Mouse (Mus musculus) CD4-positive, CD25-positive, alpha-beta regulatory T cell, adult 2 months (primary cell): ENCODE results near the gene Map3k5.

Experiments used
- DNase-seq: peaks from one replicate; pipeline ENCODE4 v3.0.0-alpha.2; 2012; ENCODE audit warnings: low read depth, low spot score

Map3k5 gene

DNA sequence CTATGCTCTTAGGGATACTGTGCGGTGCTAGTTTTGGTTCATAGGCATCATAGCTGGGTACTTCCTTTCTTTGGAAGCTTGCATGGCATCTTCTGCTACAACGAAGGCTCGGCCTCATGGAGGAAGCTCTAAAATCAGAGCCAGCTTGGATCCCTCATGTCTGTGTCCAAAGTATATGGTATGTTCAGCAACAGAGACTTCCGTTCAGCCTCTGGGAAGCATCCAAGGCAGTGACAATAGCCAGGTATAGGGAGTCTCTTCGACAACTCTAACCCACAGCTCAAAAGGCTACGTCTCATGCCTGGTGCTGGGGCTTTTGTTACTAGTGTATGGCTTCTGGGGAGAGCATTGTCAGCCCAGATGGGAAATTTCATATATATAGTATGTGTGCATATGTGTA is 167.2 kb downstream of the Map3k5 start:
- no peak for DNase-seq

DNA sequence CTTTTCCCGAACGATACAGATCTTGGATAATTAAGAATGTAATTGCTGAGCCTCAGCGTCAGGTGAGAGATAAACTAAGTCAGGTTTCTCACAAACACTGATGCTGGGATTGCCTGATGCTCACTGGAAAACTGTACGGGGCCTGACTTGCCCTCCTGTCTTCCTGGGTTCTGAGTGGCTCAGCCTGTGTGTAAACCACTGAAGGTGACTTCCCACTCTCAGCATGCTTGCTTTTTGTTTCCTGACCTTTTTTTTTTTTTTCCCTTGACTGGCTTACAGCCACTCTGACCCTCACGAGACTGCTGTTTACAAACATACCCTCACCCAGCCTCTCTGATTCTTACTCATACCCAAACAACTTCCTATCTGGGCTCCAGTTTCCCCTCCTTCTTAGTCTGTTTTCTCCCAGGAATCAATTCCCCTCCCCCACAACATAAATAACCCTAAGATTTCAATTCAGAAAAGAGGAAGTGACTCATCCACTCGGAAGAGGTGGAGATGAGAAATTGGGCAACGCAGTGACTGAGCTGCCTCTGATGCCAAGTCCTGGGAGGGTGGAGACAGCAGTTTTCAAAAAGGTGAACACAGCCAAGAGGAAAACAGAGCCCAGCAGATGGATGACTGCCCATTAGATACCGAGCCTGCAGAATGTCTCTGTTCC is 170.1 kb downstream of the Map3k5 start:
- peak; percentile 23 for DNase-seq

DNA sequence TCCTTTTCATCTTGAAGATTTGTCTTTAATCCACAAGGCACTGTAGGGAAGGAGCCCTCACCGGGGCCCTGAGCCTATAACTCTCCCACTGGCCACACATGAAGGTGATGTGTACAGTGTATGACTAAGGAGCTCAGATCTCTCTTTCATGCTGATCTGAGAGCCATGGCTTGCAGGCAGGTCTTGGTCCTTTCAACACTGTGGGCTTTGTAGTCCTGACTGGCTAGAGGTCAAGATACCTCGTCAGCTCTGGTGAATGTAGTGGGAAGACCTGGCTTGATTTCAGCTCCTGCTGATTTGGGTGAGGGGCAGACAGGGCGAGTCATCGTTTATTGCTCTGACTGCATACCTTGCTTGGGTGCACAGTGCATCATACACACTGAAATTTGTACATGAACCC is 171.3 kb downstream of the Map3k5 start:
- no peak for DNase-seq

DNA sequence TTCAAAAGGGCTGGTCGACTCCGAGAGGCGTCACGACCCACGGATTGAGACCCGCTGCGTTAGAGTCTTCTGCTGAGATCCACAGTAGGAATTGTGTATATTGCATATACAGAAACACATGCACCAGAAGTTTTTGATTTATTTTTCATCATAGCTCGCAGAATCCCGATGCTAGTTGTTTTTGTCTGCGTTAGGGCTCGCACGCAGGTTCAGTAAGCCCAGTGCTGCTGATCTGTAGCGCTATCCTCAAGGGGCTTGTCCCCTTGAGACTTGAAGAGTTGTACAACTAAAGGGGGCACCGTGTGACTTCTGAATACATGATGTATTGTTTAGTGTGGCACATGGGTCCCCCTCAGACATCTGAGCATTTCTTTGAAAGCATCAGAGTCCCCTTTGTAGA is 172.8 kb downstream of the Map3k5 start:
- DNase-seq = no peak

DNA sequence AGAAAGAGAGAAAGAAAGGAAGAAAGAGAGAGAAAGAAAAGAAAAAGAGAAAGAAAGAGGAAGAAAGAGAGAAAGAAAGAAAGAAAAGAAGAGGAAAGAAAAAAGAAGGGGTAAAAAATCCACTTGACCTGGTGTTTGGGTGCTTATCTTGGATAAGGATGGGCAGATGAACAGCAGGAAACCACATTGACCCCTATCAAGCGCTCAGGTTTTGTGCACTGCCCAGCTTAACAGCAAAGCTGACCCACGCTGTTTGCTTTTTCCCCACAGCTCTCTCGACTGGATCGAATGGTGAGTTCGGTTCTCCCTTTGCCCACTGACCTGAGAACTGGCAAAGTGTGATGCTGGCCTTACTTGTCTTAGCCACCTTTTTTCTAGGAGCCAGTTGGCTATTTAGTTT is 177.2 kb downstream of the Map3k5 start:
- DNase-seq = no peak

DNA sequence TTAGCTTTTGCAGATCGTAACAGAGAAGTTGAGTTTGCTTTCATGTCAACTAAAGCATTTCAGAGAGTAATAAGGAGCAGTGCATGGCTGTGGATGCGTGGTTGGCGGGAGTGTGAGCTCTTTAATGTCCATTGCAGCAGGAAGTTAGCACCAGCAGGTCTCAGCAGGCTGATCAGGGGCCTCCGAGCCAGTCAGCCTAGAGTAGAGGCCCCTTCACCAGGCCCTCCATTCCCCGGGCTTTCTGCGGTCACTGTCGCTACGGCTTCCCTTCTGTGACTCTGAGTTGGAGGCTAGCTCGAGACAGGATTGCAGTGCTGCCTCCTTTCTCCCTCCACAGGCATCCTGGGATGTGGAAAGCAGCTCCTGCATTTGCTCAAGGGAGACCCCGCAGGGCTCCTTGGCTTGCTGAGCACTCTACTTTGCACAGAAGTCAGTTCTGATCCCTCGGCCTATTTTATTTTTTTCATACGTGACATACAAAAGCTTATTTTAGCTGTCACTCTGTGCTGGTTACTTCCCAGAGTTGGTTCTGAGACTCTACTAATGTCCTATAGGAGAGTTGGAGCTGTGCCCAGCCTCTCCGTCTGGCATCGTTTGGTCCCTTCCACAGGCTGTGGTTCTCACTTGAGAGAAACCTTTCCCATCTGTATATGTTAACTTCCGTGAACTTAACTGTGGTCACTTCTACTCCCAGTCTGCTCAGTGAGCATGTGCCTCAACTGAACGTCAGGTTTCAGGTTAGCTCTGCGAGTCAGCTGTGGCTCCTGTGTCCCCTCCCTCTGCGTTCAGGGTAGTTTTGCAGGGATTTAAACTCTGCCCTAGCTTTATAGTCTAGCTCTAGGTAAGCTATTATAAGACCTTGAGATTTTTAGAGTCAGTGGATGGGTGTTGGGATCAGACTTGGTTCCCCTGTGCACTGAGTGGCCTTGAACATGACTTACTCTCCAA is 178.0 kb downstream of the Map3k5 start:
- DNase-seq = no peak

DNA sequence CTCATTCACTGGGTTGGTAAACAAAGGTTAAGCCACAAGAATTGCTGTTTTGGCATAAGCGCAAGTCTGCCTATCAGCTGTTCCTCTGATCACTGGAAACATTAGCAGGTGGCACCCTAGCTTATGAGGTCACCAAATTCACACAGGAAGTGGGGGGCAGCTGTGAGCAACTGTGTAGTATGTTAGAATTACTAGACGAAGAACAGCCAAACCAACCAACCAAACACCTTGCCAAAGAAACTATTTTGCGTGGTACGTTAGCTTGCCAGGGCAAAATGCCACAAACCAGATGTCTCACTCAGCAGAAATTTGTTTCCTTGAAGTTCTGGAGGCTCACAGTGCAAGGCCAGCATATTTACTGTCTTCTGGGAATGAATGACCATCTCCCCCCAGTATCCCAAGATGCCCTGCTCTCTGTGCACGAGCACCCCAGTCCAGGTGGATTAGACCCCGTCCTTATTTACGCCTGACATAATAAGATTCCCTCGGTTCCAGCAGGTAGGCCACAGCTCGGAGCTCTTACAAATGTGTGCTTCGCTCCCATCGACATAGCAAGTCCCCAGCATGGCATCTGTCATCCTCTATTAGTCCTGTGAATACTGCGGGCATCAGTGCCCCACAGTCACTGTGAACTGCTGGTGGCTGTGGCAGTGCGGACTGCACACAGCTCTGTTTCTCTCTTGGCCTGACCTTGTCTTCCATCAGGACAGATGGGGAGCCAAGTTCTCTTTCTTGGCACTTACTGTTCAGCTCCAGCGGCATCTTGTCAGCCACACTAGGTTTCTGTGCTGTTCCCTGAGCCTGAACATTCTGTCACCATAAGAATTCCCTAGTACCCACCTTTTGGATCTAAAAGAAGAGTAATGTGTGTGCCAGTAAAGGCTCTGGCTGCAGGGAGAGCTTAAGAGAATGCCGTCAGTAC is 185.5 kb downstream of the Map3k5 start:
- DNase-seq = peak; percentile 55

DNA sequence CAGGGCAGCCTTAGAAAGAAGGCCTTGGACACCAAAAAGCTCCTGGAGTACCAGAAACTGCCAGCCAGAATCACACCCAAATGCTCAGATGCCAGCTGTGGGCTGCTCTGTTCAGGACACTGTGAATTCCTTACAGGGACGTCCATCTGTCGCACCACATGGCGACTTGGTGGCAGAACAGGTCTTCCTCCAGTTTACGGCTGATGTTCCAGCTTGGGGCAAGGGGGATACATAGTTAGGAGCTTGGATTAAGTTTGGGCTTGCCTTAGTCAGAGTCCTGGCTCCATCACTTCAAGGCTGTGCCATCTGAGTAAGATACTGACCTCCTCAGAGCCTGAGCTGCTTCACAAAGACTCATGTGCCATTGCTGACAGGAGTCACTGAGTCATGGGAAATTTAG is 187.7 kb downstream of the Map3k5 start:
- no peak for DNase-seq

DNA sequence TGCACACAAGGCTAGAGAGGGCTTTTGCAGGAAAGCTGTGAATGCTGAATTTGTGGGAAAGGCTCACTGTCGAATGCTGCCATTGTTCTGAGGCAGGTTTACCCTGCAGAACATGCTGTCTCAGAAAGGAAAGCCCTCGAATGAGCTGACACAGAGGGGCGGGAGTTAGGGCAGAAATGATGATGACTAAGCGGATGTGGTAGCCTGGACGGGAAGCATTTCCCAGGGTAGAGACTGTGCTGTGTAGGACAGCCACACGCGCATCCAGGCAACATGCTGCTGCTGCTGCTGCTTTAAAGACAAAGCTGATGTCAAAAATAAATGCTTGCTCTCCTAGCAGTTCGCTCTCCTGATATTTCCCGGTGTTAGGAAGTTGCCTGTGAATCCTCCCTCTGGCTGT is 189.1 kb downstream of the Map3k5 start:
- peak; percentile 57 for DNase-seq

DNA sequence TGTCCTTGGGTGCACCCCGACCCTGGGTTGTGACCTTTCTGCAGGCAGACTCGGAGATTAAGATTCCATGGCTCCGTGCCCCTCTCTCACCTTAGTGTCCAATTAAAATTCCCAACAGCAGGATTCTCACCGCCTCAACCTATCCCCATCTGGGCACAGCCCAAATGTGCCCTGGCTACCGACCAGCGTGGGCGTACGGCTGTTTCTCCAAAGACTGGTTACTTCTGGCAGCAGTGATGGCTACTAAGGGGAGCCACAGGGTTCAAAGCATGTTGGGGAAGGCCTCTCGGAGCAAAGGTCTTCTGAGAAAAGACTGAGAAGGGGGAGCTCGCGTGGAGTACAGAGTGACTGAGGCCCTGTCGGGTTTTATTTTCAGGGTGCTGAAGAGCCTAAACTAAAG is 190.3 kb downstream of the Map3k5 start:
- DNase-seq = no peak

DNA sequence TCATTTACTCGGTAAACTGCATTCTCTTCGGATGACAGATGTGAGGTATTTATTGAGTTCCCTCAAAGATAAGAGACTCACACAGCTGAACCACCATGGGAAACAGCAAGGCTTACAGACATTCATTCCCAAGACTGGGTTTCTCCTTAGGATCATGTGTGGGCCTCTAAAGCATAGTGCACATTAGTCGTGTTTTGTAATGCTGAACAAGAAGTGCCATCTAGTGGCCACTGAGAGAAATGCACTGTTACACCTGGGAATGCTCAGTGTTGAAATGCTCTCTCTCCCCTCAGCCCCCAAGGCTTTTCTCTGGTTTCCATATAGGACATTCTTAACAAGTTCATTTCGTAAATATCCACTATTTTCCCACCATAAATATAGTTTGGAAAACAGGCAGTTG is 191.0 kb downstream of the Map3k5 start:
- DNase-seq = peak; percentile 71

DNA sequence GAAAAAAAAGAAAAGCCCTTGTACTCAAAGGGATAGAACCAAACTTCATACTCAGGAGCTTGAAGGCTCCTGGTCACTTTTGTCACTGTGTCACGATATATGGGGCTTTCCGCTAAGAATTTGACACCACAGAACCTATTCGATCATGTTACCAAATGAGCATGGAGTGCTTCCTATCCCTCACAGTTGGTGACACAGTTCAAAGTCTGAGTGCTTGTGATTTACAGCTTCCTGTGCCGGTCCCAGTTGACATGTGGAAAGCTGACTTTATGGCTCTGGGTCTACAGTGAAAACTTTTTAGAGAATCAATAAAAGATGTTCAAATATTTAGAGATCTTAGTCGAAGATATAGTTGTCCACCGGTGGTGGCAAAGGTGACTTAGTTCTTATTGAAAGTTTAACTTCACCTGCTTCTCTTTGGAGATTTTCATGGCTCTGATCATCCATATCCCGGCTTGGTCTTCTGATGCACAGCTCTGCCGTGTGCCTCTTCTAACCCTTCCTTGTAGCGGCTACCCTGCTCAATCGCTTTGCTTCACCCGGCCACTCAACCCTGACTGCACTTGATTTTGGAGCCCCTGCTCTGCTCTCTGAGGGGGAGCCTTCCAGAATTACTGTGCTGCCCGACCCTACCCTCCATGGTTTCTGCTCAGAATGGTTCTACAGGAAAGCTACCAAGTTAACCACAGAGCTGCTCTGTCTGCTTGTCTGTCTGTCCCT is 198.8 kb downstream of the Map3k5 start:
- DNase-seq = no peak

DNA sequence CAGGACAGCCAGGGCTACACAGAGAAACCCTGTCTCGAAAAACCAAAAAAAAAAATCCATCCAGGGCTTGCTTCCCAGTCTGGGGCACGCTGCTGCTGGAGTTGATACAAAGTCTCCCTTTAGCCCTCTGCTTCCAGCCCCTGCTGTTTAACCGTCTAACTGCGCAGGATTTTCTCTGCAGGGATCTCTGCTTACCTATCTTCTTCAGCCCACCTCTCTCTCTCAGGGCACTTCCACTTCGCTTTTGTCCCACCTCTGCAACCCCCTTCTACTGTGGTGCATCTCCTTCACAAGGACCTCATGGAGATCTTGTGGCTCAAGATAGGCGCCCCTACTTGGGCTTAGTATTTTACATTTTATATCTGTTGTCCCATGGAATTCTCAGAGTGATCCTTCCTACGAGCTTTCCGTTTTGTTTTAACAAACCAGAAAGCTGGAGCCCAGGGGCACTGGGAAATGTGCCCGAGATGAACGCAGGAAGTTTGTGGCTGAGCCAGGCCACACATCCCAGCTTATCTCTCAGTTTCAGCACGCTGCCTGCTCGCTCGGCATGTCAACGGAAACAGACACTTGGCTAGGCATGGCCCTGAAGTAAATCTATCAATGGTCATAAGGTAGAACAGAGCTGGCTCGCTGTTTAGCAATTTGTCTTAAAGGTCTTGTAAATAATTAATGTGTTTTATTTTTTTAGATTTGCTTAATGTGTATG is 201.2 kb downstream of the Map3k5 start:
- DNase-seq = no peak

DNA sequence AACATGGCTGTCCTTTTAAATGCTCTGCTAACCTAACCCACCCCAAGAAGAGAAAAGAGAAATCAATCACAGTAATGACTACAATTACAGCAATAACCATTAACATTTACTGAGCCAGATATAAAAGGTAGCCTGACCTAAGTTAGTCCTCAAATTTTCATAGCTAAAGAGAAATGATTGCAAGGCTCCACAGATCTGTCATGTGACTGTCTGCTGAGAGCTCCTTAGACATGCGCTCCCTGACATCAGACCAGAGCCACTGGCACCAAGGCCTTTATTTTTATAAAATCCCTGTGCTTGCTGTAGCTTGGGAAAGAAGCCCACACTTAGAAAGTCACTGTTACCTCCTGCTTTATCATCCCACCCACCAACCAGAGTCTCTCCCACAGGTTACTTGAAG is 202.2 kb downstream of the Map3k5 start:
- no peak for DNase-seq

DNA sequence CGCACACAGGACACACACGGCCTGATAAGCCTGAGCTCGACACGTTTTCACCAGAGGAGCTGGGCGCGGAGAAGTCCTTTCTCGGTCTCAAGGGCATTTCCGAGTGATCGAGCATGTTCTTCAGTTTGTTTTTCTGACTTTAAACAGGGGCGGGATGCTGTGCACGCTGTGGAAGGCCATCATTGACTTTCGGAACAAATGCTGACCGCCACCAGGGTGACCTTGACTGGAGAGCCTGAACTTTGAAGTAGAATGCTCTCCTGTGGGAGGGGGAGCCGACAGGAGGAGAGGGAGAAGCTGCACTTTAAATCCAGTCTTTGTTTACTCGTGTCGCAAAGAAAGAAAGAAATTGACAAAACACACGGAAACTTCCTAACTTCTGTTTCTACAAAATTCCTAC is 207.1 kb downstream of the Map3k5 start:
- no peak for DNase-seq

DNA sequence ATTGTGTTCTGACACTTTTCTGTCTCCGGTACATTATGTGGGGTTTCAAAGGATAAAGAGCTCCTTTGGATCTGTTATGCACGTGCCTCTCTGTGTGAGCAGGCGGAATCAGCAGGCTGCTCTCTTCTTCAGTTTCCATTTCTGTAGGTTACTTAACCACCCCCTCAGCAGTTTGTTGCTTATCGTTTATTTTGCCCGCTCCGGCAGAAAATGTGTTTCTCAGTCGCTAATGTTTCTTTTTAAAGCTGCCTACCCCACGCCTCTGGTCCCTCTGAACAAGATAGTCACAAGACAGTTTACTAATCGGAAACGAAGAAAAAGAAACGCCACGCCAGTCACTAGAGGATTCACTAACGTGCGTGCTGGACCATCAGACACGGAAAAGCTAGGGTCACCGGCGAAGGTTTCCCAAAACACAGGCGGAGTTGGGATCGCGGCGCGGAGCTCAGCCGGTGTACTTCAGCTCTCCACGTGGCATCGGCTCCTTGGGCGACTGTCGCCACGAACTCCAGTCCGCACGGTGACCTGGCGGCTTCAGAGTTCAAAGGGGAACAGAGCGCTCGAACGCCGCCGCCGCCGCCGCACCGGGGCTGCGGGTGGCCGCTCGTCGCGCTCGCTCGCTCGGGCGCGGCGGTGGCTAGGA is 214.0 kb downstream of the Map3k5 start, which contains the start of gene Map7:
Gene Map7, plus strand, starts transcription at position 342 of the 643 bp plus-strand sequence.
- peak; percentile 6 for DNase-seq

DNA sequence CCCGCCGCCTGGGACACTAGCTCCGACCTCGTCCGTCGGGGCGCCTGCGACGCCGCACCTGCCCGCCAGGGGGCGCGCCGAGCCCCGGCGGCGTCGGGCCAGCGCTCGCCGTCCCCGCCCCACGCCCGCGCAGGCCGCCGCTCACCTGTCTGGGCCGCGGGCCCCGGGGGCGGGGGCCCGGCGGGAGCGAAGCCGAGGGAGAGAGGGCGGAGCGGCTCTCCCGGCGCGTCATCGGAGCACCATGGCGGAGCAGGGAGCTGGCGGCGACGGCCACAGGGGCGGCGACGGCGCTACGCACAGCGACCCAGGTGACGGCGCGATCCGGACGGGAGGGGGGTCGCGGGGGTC is 214.5 kb downstream of the Map3k5 start:
- DNase-seq = peak; percentile 81

DNA sequence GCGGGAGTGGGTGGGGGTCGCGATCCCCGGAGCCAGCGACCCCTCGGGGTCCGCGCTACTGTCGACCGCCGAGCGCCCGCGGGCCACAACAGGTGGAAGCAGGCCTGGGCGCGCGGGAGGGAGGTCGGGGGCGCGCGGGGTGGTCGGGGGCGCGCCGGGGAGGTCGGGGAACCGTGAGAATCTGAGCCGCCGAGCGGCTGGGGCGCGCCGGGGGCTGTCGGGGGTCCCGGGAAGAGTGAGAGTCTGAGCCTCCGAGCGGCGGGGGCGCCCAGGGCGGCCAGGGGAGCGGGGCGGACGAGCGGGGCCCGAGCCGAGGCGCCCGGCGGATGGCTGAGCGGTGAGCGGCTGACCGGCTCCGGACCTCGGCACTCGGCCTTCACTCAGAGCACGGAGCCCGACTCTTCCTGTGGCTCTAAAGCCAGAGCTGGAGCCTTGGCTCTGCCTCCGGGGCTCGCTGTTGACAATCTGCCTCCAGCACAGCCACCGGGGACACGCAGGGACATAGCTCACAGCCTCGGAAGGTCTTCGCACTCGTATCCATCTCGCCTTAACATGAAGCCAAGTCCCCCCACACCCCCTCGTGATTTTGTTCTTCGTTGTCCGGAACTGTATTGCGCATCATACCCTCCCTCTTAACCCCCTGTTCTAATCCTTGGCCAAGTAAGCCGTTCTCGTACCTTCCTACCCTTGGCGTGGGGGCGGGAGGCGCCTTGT is 215.0 kb downstream of the Map3k5 start:
- DNase-seq = peak; percentile 52

DNA sequence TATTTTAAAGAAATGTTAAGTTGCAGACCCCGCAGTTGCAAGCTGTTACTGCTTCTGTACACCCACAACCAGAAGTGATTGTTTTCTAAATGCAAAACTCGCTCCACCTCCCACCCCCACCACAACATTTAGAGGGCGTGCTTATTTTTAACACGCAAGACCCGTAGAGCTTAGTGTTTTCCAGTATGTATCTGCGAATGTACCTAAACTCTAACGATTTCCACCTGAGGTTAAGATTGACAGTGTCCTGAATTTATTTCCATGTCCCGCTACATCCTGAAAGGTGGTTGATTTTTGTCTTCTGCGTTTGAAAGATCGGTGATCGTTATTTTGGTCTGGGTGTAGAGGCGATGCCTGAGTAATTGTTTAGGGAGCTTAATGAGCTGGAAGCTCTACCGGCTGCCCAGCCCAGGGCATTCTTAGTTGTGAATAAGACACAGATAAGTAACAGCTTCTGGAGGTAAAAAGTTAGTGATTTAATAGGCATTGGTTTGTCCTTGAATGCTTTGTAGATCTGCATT is 215.6 kb downstream of the Map3k5 start:
- DNase-seq = no peak
